Mouse (Mus musculus): ENCODE data around the gene Olfr116. TPM values are rescaled to one million over a fixed set of nuclear protein-coding genes. Genes with fewer than 3 reads are reported as not detected.

Gene Olfr116
- not detected in 2 replicates for polyA plus RNA-seq (2015; fragmentation: Nextera tagmentation; extraction: Ambion mirVana)

GRCm38 (mm10) chr17:37627009-37627408 is at the start of gene Olfr116, which contains the start of gene Olfr115:
Gene Olfr116, minus strand, starts transcription at chr17:37627199.
Gene Olfr115, minus strand, starts transcription at chr17:37627109.

DNA sequence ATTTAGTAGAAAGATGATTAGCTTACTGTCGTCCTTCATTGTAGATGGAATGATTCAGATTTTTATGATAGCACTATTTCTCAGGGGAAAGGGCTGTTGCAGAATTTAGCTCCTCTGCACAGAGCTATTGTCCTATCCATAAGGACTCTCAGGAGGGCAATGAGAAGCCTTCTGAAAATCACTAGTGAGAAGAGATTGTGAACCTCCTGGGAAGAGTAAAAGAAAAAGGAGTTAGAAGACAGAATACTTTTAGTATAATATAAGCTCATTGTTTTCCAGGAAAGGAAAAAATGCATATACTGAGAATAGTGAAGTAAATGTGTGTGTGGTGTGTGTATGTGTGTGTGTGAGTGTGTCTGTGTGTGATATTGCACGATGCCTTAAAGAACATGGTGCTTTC is 39.7 kb upstream of the Olfr116 start, which contains the start of gene Olfr118:
TSS of gene Olfr118 (plus strand) at position 301 of the 400 bp plus-strand sequence.

DNA sequence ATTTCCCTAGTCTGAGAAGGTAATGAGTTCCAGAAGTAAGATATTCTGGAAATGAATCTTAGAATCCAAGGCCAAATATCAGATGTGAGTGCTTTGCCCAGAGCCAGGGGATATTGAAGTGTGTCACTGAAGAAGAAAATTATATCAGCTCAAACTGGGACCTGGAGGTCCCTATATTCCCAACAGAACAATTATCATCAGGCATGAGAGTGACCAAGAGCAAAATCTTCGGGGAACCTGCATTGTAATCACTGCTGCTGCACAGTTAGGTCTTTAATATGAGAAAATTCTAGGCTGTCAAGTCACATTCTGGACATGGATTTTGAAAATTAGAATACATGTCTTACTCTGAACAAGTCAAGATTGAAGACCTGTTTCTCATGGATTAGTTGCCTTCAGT is 36.7 kb upstream of the Olfr116 start, which contains the start of gene Olfr117:
TSS of gene Olfr117 (minus strand) at position 101 of the 400 bp plus-strand sequence.

DNA sequence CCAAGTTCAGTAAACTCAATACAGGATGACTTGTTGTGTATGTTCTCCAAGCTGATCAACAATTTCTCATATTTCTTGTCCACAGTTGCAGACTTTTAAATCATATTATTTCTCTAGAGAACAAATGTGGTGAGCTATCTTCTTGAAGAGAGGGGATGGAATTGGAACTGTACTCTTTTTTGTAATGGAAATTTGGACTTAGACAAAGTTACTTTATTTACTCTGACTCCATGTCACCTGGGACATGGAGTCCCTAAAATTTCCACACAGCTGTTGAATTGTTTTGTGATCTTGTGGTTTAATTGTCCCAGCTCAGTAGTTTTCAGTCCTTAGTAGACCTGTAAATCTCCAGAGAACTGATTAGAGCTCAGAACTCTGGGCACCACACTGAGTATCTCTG is 34.4 kb downstream of the Olfr116 start, which contains the start of gene Olfr114:
TSS of gene Olfr114 (minus strand) at position 101 of the 400 bp plus-strand sequence.

GRCm38 (mm10) chr17:37577563-37577962 is 49.4 kb downstream of the Olfr116 start, which contains the start of gene Olfr113:
Gene Olfr113, minus strand, starts transcription at chr17:37577663.

Other genes starting within 250 kb of the Olfr116 start
- gene Olfr105-ps, start 248.2 kb downstream of the Olfr116 start, polyA plus RNA-seq (2015; fragmentation: Nextera tagmentation; extraction: Ambion mirVana), result not detected in 2 replicates
- not detected in 2 replicates for gene Olfr106-ps, start 236.8 kb downstream of the Olfr116 start, polyA plus RNA-seq (2015; fragmentation: Nextera tagmentation; extraction: Ambion mirVana)
- not detected in 2 replicates for gene Olfr107, start 228.0 kb downstream of the Olfr116 start, polyA plus RNA-seq (2015; fragmentation: Nextera tagmentation; extraction: Ambion mirVana)
- not detected in 2 replicates for gene Olfr108, start 181.7 kb downstream of the Olfr116 start, polyA plus RNA-seq (2015; fragmentation: Nextera tagmentation; extraction: Ambion mirVana)
- not detected in 2 replicates for gene Olfr109, start 168.3 kb downstream of the Olfr116 start, polyA plus RNA-seq (2015; fragmentation: Nextera tagmentation; extraction: Ambion mirVana)
- gene H2-M2, start 143.6 kb downstream of the Olfr116 start, polyA plus RNA-seq (2015; fragmentation: Nextera tagmentation; extraction: Ambion mirVana), result not detected in 2 replicates
- not detected in 2 replicates for gene Olfr110, start 134.7 kb downstream of the Olfr116 start, polyA plus RNA-seq (2015; fragmentation: Nextera tagmentation; extraction: Ambion mirVana)
- gene Olfr111, start 119.2 kb downstream of the Olfr116 start, polyA plus RNA-seq (2015; fragmentation: Nextera tagmentation; extraction: Ambion mirVana), result not detected in 2 replicates
- gene Olfr112, start 57.7 kb downstream of the Olfr116 start, polyA plus RNA-seq (2015; fragmentation: Nextera tagmentation; extraction: Ambion mirVana), result not detected in 2 replicates
- not detected in 2 replicates for gene Olfr113, start 49.5 kb downstream of the Olfr116 start, polyA plus RNA-seq (2015; fragmentation: Nextera tagmentation; extraction: Ambion mirVana)
- not detected in 2 replicates for gene Olfr114, start 34.5 kb downstream of the Olfr116 start, polyA plus RNA-seq (2015; fragmentation: Nextera tagmentation; extraction: Ambion mirVana)
- not detected in 2 replicates for gene Olfr115, start 90 bp downstream of the Olfr116 start, polyA plus RNA-seq (2015; fragmentation: Nextera tagmentation; extraction: Ambion mirVana)
- not detected in 2 replicates for gene Olfr117, start 36.6 kb upstream of the Olfr116 start, polyA plus RNA-seq (2015; fragmentation: Nextera tagmentation; extraction: Ambion mirVana)
- gene Olfr118, start 39.8 kb upstream of the Olfr116 start, polyA plus RNA-seq (2015; fragmentation: Nextera tagmentation; extraction: Ambion mirVana), result not detected in 2 replicates
- not detected in 2 replicates for gene Olfr119, start 69.4 kb upstream of the Olfr116 start, polyA plus RNA-seq (2015; fragmentation: Nextera tagmentation; extraction: Ambion mirVana)
- not detected in 2 replicates for gene Olfr120, start 94.6 kb upstream of the Olfr116 start, polyA plus RNA-seq (2015; fragmentation: Nextera tagmentation; extraction: Ambion mirVana)
- not detected in 2 replicates for gene Olfr121, start 121.7 kb upstream of the Olfr116 start, polyA plus RNA-seq (2015; fragmentation: Nextera tagmentation; extraction: Ambion mirVana)
- gene Olfr122, start 141.4 kb upstream of the Olfr116 start, polyA plus RNA-seq (2015; fragmentation: Nextera tagmentation; extraction: Ambion mirVana), result not detected in 2 replicates
- gene Olfr123, start 166.3 kb upstream of the Olfr116 start, polyA plus RNA-seq (2015; fragmentation: Nextera tagmentation; extraction: Ambion mirVana), result not detected in 2 replicates
- not detected in 2 replicates for gene Olfr124, start 172.7 kb upstream of the Olfr116 start, polyA plus RNA-seq (2015; fragmentation: Nextera tagmentation; extraction: Ambion mirVana)
- gene Olfr125, start 205.8 kb upstream of the Olfr116 start, polyA plus RNA-seq (2015; fragmentation: Nextera tagmentation; extraction: Ambion mirVana), result not detected in 2 replicates
- not detected in 2 replicates for gene Olfr126, start 220.3 kb upstream of the Olfr116 start, polyA plus RNA-seq (2015; fragmentation: Nextera tagmentation; extraction: Ambion mirVana)